Mouse (Mus musculus) urinary bladder, postnatal 14 days (tissue): ENCODE measurements at regions not wholly inside any gene's neighbourhood (a gene's known extent, or its start where the extent isn't known, plus 50 kb on each side); places are given as distances from the start of the nearest gene placed in this dataset.

ENCODE experiments used
- DNase-seq: peaks from one replicate; pipeline ENCODE4 v3.0.0; 2021; ENCODE audit warnings: low spot score

DNA sequence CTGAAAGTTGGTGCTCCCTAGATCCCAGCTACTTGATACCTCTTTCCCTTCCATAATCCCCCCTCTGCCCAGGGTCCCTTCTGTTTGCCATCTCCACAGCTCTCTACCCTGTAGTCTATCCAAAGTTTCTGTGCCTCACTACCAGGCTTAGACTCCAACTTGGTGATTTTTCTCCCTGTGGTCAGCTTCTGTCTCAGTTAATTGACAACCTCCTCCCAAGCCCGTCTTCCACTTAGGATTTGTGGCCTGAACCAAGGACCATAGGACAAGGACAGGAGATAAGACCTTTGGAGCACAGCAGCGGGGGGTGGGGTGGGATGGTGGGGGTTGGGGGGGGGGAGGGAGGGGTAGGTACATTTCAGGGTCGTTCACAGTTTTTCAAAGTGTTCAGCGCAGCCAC, 371.3 kb downstream of the Eipr1 start:
- no peak for DNase-seq

DNA sequence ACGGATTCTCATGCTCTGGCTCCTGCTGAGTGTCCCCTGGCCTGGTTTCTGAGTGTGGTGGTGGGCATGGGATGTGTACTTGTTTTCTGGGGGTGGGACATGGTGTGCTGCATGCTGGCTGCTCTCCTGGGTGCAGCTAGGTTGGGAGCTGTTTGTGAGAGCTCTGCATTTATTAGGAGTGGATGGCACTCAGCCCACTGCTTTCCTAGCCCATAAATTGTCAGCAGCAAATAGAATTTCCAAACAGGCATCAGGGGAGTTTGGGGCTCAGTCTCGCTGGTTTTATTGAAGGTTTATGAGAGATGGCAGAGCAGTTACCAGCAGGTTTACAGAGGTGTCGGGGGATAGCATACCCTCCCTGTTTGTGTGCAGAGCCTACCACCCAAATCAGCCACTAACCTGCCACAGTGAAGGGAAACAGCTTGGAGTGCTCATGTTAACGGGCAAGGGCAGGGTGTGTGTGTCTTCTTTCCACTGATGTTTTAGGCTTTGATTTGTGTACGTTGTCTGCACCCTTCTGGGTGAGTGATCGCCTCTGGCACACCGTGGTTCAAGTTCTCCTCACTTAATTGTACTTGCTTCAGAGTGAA, 372.6 kb downstream of the Eipr1 start:
- DNase-seq = no peak

DNA sequence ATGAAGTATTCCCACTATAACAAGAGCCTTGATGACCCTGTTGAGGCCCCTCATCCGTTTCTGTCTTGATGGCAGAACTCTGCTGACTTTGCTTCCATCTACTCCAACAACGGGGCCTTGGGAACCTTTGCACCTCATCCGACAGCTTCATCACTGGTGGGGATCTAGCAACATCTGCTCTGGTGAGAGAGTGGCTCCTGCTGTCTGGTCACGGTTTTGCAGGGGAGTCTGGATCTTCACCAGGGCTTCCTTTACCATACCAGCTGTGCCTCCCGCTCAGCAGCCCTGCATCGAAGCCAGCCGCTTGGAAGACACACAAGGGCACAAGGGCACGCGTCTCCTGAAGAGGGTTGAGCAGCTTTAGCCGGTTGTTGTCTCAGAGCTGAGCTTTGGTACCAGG, 377.2 kb downstream of the Eipr1 start:
- DNase-seq = peak; percentile 17

DNA sequence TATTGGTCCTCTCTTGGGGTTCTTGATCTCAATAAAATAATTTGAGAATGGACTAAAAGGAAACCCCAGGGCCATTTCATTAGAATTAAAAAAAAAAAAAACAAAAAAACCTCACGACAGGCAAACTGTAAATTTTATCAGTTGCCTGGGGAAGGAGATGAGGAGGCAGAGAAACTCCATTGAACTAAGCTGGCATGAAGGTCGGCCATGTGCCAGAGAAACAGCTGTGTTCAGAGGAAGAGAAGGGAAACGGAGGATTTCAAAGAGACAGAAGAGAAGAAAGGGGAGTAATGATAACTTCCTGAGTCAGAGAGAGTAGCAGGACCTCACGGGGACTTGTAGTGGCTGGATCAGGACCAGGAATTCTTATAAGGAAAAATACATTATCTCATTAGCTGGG, 377.7 kb downstream of the Eipr1 start:
- DNase-seq = no peak

DNA sequence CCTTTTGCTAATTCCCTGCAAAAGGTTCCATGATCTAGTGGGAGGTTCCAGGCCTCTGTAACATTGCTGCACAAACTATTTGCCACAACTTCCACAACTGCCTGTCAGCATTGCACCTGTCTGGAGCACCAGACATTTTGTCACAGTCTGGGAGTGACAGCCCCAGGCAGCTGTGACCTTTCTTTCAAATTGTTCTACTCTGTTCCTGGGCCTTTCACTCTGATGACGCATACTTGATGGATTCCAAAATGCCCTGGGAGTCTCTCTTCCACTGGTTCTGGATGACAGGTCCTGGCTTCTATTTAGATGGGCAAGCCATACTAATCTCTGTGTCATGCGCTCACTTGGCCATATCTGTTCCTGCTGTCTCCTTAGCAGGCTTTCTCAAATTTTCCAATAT, 382.7 kb downstream of the Eipr1 start:
- DNase-seq = no peak

DNA sequence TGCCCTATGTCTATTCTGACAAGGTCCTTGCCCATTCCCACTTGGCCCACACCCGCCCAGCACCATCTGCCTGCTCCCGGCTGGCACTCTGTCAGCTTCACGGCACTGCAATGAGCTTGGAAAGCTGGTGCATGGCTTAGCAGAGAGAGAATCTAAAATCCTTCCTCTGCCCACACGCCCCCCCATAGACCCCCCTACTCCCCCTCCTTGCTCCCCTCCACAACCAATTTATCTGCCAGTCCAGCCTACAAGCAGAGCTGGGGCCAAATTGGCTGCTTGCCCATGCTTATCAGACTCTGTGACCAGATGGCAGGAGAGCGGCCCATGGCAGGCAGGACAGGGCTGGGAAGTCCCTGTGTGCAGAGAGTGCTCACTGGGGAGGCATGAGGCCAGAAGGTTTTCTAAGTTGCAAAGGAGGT, 385.3 kb downstream of the Eipr1 start:
- peak; percentile 28 for DNase-seq

DNA sequence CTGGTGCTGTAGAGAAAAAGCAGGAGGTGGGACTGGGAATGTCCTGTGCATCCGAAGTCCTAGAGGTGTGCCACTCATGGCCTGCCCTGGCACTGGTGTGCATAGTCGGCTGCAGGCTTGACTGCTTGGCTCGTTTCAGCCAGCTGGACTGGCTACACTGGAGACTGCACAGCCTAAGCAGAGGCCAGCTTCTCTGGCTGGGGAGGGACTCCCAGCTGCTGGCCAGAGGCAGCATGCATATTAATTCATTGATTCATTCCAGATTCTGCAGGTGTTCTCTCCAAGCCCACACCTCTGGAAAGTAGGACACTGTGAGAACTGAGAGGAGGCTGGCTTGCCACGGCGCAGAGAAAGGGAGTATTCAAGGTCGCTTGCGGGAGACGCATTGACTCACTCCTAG, 385.9 kb downstream of the Eipr1 start:
- DNase-seq = no peak

DNA sequence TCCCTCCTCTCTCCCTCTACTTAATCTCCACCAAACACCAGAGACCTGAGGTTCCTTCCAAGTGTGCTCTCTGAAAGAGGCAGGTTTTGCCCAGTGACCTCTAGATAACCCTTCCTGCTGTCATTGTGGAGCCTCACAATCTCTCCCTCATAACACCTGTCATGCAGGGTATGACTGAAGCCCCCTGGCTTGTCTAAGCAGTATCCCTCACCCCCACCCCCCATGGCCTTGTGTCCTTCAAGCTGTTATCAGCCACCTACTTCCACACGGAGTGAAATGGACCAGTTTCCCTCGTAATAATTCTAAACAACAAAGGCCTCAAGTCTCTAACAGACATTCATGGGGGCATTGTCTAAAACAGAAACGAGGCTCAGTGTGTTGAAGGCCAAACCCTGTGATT, 387.6 kb upstream of the Myt1l start:
- DNase-seq = no peak

DNA sequence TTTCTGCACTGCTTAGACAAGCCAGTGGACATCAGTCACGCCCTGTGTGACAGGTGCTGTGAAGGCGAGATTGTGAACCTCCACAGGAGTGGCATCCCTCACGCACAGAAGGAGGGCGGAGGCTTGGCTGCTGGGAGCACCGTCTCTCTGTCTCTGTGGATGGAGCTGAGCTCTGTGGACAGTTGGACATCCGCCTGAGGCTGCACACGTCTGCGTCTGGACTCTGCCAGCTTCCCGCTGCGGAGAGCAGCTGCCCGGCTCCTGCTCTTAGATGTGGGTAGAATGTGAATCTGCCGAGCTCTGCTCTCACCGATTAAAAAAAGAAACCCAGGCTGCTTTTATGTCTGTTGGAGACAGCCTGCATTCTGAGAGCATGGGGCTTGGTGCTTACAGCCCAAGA, 387.1 kb upstream of the Myt1l start:
- DNase-seq = no peak

DNA sequence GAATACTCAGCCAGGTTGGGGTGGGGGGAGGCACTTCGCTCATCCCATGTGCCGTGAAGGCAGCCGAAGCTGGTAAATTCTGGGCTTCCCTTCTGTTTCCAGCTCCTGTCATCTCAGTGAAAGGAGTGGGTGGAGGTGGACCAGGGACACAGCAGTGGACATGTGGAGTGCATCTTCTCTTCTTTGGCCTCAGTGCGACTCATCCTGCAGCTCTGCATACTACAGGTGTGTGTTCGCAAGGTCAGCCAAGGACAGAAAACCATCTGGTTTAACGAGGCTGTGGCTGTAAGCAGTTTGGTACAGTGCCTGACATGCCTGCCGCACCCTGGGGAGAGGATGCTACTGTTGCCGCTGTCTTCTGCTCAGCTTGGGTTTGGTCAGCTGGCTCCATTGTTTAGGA, 386.3 kb upstream of the Myt1l start:
- no peak for DNase-seq

DNA sequence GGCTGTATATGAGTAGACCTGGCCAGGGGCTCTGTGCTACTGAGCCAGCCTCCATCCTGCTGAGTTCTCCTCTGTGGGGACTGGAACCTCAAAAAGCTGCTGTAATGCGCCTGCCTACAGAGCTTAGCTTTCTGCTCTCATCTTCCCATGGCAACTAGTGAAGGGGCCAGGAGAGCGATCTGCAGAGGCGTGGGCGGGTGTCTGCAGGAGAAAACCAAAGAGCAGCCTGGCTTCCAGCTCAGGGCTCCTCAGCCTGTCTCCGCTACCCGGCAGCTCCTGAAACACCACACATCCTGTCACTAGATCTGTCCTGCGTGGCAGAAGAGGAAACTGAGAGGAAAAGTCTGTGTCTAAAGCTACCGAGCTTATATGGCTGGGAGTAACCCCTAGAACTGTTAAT, 384.9 kb upstream of the Myt1l start:
- DNase-seq = no peak

DNA sequence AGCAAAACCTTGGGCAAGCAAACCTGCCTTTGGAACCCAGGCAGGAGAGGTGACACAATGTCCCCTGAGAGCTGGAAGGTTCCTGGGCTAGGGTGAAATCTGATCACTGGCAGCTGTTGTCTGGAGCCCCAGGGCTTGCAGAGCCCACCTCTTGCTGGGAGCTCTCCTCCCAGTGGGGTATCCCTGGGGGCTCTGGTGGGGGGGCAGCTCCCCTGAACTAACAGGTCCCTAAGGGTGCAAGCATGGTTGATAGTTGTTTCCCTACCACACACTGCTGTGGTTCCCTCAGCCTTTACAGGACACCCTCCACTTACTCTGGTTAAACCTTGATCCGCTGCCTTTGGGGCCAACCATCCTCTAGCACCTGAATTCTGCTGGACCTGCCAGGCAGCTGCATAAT, 367.3 kb upstream of the Myt1l start:
- DNase-seq = no peak

DNA sequence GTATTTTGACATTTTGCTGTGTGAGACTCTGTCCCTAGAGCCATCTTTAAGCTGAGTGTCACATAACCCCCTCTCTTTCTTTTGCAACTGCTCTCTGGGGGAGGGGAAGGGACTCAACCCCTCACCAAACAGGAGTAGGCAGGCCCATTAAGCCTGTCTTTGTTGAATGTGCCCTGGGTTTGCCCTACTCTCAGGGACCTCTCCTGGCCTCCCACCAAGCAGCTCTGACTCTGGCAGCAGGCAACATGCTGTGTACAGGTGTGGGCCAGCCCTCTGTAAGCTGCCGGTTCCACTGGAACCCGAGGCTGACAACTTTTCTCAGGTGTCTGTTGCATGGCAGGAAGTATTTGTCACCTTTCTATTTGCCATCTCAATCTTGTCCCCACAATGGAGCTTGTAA, 366.6 kb upstream of the Myt1l start:
- DNase-seq = no peak

DNA sequence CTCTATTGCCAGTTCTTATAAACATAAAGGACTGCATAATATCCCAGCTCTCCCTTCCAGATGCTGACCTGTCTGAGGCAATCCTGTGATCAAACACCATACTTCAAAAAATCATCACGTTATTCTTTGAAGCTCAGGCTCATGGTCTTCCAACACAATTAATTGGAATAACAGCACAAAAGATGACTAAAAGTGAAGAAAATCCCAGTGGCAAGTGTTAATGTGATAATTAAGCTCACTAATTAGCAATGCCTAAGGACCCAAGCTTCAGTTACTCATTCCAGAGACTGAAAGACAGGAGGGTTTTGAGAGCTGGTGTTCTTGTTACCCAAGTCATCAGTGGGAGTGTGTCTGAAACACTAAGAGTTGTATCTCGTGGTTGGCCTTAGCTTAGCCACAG, 363.5 kb upstream of the Myt1l start:
- DNase-seq = no peak

DNA sequence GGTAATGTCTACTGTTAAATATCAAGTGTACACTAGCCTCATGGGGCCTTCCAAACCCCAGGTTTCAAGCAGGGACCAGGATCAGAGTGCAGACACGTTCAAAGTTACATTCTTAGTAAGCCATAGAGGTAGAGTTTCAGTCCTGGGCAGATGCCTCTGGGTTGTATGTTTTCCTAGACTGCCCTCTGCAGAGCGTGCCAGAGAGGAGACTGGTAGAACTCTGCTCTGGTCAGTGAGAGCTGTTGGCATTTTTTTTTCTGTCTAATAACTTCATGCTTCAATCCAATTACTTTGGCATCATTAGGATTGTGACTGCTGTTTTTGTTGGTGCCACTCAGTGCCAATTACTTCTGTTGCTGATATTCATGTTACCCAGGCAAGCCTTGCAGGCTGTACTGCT, 361.9 kb upstream of the Myt1l start:
- no peak for DNase-seq

DNA sequence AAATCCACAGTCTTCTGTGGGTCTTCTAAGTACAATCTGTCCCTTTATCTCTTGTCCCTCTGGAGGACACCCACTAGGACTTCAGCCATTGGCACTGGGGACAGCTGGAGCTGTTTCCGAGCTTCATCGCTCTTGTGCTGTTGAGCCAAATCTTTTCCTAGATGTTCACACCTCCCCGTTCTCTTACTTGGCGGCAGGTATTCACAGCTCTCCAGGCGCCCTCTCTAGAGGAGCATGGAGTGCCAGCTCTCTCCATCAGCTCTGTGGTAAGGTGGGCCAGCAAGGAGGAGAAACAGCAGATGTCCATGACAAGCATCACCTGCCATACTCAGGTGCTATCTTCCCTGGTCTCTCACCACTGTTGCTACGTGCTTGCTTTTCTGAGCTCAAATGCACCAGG, 360.3 kb upstream of the Myt1l start:
- no peak for DNase-seq

DNA sequence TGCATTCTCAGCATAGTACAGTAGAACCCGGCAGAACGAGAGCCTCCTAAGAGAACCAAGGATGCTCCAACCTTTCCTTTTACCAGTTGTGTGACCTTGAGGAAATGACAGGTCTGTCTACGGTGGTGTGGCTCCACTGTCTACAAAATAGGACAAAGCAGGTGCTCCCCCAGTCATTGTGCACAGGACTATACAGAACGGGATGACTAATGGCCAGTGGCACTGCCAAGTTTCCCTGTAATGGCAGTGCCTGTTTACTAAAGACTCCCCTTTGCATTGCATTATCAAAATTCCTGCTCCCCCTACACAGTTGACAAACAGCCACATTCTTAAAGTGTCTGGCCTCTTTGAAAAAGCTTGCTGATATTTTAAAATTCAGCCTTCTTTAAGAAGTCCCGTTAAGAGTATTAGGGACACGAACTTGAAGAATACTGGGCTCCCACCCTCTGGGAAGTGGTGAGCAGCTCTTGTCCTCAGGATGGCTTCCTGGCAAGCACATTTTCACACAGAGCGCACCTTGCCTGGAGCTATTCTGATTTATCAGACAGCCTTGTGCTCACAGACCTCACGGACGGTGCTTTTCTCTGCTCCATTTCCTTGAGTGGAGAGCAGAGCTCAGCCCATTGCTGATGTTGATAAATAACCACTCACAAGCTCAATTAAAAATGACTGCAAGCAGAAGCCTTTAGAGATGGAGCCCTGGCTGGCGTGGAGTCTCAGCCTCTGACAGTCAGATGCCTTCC, 352.3 kb upstream of the Myt1l start:
- no peak for DNase-seq

DNA sequence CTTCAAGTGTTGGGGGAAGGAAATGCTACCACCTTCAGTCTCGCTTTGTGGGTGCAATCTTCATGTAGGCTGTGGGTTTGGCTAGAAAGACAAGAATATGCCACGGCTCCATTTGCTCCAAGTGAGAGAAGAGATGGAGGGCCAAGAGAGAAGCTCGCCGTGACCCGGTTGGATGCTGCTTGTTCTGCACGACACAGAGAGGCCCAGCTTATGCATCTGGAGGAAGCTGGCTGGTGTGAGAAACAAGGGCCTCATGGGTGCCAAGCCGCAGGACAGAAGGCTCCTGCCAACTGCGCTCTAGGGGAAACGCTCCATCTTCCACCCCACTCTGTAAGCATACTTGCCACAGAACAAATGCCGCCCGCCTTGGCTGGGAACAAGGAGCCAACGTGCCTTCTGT, 351.0 kb upstream of the Myt1l start:
- DNase-seq = no peak

DNA sequence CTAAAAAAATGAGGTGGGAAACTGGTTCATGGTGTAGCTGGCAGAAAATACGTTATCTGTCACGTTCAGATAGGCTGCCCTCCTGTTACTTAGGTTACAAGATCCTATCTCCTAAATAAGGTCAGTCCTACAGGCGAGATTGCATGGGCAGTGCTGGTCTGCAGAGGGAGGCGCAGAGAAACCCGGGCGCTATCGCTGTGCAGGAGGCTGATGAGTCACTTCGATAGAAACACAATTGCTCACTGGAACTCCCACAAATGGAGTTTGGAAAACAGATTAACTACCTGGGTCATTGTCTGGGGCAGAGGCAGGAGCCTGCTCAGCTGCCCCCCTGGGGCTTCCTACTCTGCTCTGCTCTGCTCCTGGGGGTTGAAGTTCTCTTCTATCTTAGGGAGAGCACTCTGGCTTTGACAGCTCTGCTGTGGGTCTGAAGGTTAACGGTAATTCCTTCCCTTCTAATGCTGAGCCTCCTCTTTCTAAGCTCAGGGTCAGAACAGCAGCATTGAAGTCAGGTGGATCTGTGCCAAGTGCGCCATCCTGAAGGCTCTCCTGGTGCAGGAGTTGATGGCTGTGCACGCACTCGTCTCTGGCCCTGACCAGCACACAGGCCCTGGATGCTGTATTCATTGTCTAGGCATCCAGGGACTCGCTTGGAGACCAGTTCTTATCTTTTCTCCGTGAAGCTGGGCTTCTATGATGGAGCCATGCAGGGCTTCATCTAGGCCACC, 349.9 kb upstream of the Myt1l start:
- DNase-seq = no peak

DNA sequence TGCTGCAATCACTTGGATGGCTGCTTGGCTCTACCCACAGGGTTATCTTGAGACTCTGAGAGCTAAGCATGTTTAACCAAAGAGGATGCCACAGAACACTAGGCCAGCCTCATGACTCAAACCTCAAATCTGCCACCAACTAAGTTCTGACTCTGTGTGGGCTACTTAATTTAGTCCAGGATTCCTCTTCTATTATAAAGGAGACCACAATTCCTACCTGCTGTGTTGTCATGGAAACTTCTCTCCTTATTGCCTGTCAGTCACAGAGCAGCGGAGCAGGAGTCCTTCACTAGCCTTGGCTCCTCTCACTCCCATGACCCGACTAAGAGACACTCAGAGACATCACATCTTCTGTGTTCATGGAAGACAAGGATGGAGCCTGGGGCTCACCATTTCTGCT, 348.8 kb upstream of the Myt1l start:
- DNase-seq = no peak

DNA sequence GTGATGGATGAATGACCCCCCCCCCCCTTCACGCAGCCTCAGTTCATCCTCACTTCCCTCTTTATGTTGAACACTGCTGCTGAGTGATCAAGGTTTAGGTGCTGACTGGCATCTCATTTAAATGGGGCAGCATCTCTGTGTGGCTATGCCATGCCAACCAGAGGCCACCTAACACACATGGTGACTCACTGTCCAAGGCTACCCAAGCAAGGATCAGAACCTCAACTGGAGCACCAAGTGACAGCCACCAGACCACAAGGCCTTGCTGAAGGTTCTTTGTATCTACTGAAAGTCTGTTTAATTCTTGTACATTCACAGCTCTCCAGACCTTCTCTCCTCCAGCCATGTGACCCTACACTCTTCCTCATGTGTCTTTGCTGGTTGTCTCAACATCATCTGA, 347.6 kb upstream of the Myt1l start:
- no peak for DNase-seq

DNA sequence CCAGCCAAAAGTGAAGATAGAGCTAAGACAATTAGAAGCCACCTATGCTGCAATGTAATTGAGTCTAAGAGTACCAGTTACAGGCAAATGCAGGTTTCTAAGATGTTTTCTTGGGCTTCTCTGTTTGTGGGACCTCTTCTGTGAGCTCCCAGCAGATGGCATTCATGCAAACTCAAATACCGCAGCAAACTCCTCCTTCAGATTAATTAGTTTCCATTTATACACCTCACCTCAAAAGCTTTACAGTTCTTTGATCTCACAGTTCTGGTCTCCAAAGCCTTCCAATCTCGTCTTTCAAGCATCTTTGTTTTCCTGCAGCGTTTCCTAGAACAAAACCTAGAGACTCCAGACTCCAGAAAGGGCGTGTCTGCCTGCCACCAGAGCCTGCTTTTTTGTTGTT, 340.6 kb upstream of the Myt1l start:
- DNase-seq = no peak

DNA sequence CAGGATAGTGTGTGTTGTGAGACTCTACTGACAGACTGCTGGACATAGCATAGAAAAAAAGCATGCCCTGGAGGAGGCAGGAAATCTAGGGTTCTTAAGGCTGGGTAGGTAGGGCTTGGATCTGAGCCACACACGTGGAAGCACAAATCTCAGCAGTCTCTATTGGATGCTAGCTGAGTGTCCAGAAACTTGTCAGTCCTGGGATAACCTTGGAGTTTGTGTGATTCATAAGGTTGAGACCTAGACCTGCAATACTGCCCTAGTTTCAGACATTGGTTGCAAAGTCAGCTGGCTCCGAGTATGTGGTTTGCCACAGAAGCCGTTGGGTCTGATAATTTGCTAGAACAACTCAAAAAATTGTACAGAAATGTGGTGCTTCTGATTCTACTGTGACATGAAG, 335.8 kb upstream of the Myt1l start:
- no peak for DNase-seq

DNA sequence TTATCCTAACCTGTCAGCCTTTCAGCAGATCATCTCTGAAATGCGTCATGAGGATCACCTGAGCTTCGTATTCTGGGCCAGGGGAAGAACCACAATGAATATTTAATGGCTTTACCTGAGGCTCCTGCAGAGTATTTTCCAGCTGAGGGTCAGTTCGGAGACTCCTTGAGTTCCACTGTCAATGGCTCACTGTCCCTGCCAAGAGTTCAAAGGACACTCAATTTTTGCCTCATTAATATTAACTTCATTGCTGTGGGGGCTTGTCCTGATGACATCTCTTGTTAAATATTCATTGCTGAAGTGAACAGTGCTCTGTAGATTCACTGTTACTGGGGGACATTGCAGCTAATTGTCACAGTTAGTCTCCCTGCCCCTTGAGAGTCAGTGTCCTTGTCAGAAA, 316.2 kb upstream of the Myt1l start:
- DNase-seq = no peak
